27 mouse cellular contexts compared by ENCODE assay signal in genomic region chr7:16668331-16668930, GRCm38 (mm10). TPM values are rescaled to one million over a fixed set of nuclear protein-coding genes. Genes with fewer than 3 reads are reported as not detected.
DNase-seq lines count a peak whose midpoint lies in the region; ATAC-seq lines count a peak whose summit lies in the region.
"Not testable (repeated sequence)": the region's sequence is repeated elsewhere in the genome, so short reads cannot be mapped to it uniquely, and the experiment has no call there.
"Had no signal": no experiment of that assay in that cellular context is flagged by ENCODE, and none has a peak within 500 bp of the region (broad histone marks: within the 10 kb centered on the region; RNA-seq: fewer than 3 reads in every experiment).

No protein-coding gene starts in this region.

- DNase-seq in CD4-positive helper T cell, adult 2 months (ENCODE audit: low read depth, low spot score): peak; percentile 21
- peak; percentile 47 to 61 for DNase-seq in thymus, postnatal 10 days (ENCODE audit: low spot score in 2 of 2)
- peak; percentile 11 to 53 for DNase-seq in thymus, postnatal 36 days

- not testable (repeated sequence) for H3K9me3 ChIP-seq in heart, embryonic 16.5 days (replicated peaks; ENCODE audit: control insufficient read depth, low read length)

- not testable (repeated sequence) for H3K27ac ChIP-seq in heart, embryonic 16.5 days (ENCODE audit: low read length)

- H3K4me1 ChIP-seq in heart, embryonic 16.5 days (ENCODE audit: control insufficient read depth, insufficient read depth, low read length): not testable (repeated sequence)

- H3K4me3 ChIP-seq in heart, embryonic 16.5 days (ENCODE audit: low read length): not testable (repeated sequence)

- not testable (repeated sequence) for H3K4me2 ChIP-seq in heart, embryonic 16.5 days (ENCODE audit: low read depth, low read length)

- H3K27me3 ChIP-seq in heart, embryonic 16.5 days (ENCODE audit: control insufficient read depth, insufficient read depth, low read length): not testable (repeated sequence)

- WGBS in heart, embryonic 16.5 days: 60% methylated on average over 4 of the region's 5 CpGs

- ATAC-seq in activated CD4-positive, CD25-positive, alpha-beta regulatory T cell, adult 4 months: peak; percentile 86
- ATAC-seq in heart, embryonic 16.5 days (replicated peaks; ENCODE audit: extremely low read depth, insufficient read depth, low FRiP score): peak; percentile 84
- ATAC-seq in megakaryocyte-erythroid progenitor cell, adult 5-6 weeks (replicated peaks; ENCODE audit: low FRiP score, low TSS enrichment, poor library complexity, severe bottlenecking): 0 out of 2 replicates have a peak, but pooled peaks have one; percentile 26

- not testable (repeated sequence) for H3K9ac ChIP-seq in heart, embryonic 16.5 days (ENCODE audit: low read length)

- not testable (repeated sequence) for H3K36me3 ChIP-seq in heart, embryonic 16.5 days (ENCODE audit: control insufficient read depth, insufficient read depth)

RNA-seq across cellular contexts. Expression of gene Ceacam15, which starts 7.1 kb away (rescaled TPM):
- under 1 TPM in 1 of 2 experiments, not detected in 1; 0.32 TPM for polyA plus RNA-seq in activated CD4-positive, CD25-positive, alpha-beta regulatory T cell, adult 4 months (2017; shearing (Covaris generic))
- polyA plus RNA-seq in heart, embryonic 16.5 days (2015; fragmentation: Nextera tagmentation; extraction: Ambion mirVana): 0.86 and 1.0 TPM in 2 replicates
- total RNA-seq in megakaryocyte-erythroid progenitor cell, adult 5-6 weeks (2014; fragmentation: Nextera tagmentation): not detected in 2 replicates
- not detected in 2 replicates for total RNA-seq in megakaryocyte-erythroid progenitor cell, adult 5-6 weeks (2017)
- total RNA-seq: adrenal gland, adult 18-20 months; adrenal gland, postnatal 10 days; adrenal gland, postnatal 36 days; ES-E14; forebrain, postnatal 0 days; gastrocnemius, adult 2 months; gastrocnemius, postnatal 14 days; gastrocnemius, postnatal 4 days; heart, adult 8-10 months; heart, postnatal 14 days; hindbrain, postnatal 0 days had no signal
- polyA plus RNA-seq: embryonic facial prominence, embryonic 11.5 days; embryonic facial prominence, embryonic 14.5 days; forebrain, embryonic 11.5 days; forebrain, embryonic 14.5 days; forebrain, postnatal 0 days; hindbrain, embryonic 11.5 days; hindbrain, embryonic 14.5 days; hindbrain, postnatal 0 days; intestine, embryonic 15.5 days had no signal

RNA-seq across cellular contexts. Expression of gene Ceacam9, which starts 53.3 kb away (rescaled TPM):
- not detected for polyA plus RNA-seq in activated CD4-positive, CD25-positive, alpha-beta regulatory T cell, adult 4 months (2017; shearing (Covaris generic))
- 0.33 TPM in 1 of 2 replicates, not detected in the other for polyA plus RNA-seq in heart, embryonic 16.5 days (2015; fragmentation: Nextera tagmentation; extraction: Ambion mirVana)
- total RNA-seq in megakaryocyte-erythroid progenitor cell, adult 5-6 weeks (2014; fragmentation: Nextera tagmentation): not detected in 2 replicates
- total RNA-seq in megakaryocyte-erythroid progenitor cell, adult 5-6 weeks (2017): not detected in 2 replicates
- total RNA-seq: adrenal gland, adult 18-20 months; adrenal gland, postnatal 10 days; adrenal gland, postnatal 36 days; forebrain, postnatal 0 days; gastrocnemius, adult 2 months; gastrocnemius, postnatal 14 days; gastrocnemius, postnatal 4 days; heart, adult 8-10 months; heart, postnatal 14 days; heart, postnatal 4 days; hindbrain, postnatal 0 days had no signal
- polyA plus RNA-seq: embryonic facial prominence, embryonic 11.5 days; embryonic facial prominence, embryonic 14.5 days; forebrain, embryonic 11.5 days; forebrain, embryonic 14.5 days; heart, embryonic 11.5 days; heart, embryonic 14.5 days; hindbrain, embryonic 11.5 days; hindbrain, embryonic 14.5 days; intestine, embryonic 15.5 days had no signal

RNA-seq across cellular contexts. Expression of gene Arhgap35, which starts 53.6 kb away (rescaled TPM):
- polyA plus RNA-seq in activated CD4-positive, CD25-positive, alpha-beta regulatory T cell, adult 4 months (2017; shearing (Covaris generic)): 1 to 10 TPM; 2.1 to 2.2 TPM
- polyA plus RNA-seq in heart, embryonic 16.5 days (2015; fragmentation: Nextera tagmentation; extraction: Ambion mirVana): 12.9 and 16.0 TPM in 2 replicates
- total RNA-seq in megakaryocyte-erythroid progenitor cell, adult 5-6 weeks (2014; fragmentation: Nextera tagmentation): 11.1 and 14.3 TPM in 2 replicates
- 8.0 and 8.6 TPM in 2 replicates for total RNA-seq in megakaryocyte-erythroid progenitor cell, adult 5-6 weeks (2017)

Comparison
In these comparisons a context has a peak if more than half of its experiments do, and no peak if none do; other contexts are left out.
1. ATAC-seq: peak in every context shown above with its lines; median percentile 86 in activated CD4-positive, CD25-positive, alpha-beta regulatory T cell, adult 4 months; 84 in heart, embryonic 16.5 days; 26 in megakaryocyte-erythroid progenitor cell, adult 5-6 weeks.